Mouse (Mus musculus) lung, embryonic 15.5 days (tissue): ENCODE data around the gene Diablo. TPM values are rescaled to one million over a fixed set of nuclear protein-coding genes. Genes with fewer than 3 reads are reported as not detected.

Experiments
- ATAC-seq: fragments of 200-750 bp; cut with Nextera tagmentation; 2 replicates; pipeline ENCODE4 v1.8.0; 2017; ENCODE audit warnings: moderate number of reproducible peaks, borderline replicate concordance; ENCODE audit not compliant: low FRiP score, low TSS enrichment; ENCODE audit errors: extremely low read depth
- H3K27ac ChIP-seq: fragments of 300-500 bp; sonication (generic); 2 replicates; pipeline ENCODE4 v1.5.1; 2015; ENCODE audit warnings: moderate library complexity, mild to moderate bottlenecking, inconsistent platforms
- H3K27me3 ChIP-seq: fragments of 300-500 bp; sonication (generic); 2 replicates; pipeline ENCODE4 v1.6.1; 2015; ENCODE audit warnings: inconsistent platforms
- H3K36me3 ChIP-seq: fragments of 300-500 bp; sonication (generic); 2 replicates; pipeline ENCODE4 v1.6.1; 2015; ENCODE audit warnings: inconsistent platforms
- H3K4me1 ChIP-seq: fragments of 300-500 bp; sonication (generic); 2 replicates; pipeline ENCODE4 v1.6.1; 2015; ENCODE audit warnings: inconsistent platforms
- H3K4me2 ChIP-seq: fragments of 300-500 bp; sonication (generic); 2 replicates; pipeline ENCODE4 v1.6.1; 2015; ENCODE audit warnings: inconsistent platforms, mild to moderate bottlenecking, moderate library complexity
- H3K4me3 ChIP-seq: fragments of 300-500 bp; sonication (generic); 2 replicates; pipeline ENCODE4 v1.5.1; 2015; ENCODE audit warnings: mild to moderate bottlenecking, inconsistent platforms
- H3K9ac ChIP-seq: fragments of 300-500 bp; sonication (generic); 2 replicates; pipeline ENCODE4 v1.6.1; 2015; ENCODE audit warnings: inconsistent platforms
- H3K9me3 ChIP-seq: fragments of 300-500 bp; sonication (generic); 2 replicates; pipeline ENCODE4 v1.6.1; 2016; ENCODE audit warnings: inconsistent platforms
- WGBS: fragments of 180-500 bp; shearing (Covaris S2); methylation state at CpG from one replicate; pipeline ENCODE4 v1.1.7; 2015; 5-methylcytosine and 5-hydroxymethylcytosine counted together
- polyA plus RNA-seq: library from polyadenylated mRNA; unstranded; fragments of >200 nt; fragmentation: Nextera tagmentation; extraction: Ambion mirVana; gene quantifications from 2 replicates; pipeline ENCODE4 v1.2.1, GENCODE M21; 2015

Diablo gene
- 109 and 115 TPM in 2 replicates for polyA plus RNA-seq

- ATAC-seq = peak; percentile 97
- peak within 1 kb of the TSS; percentile 31; the same call in 1 of the 2 replicates for H3K27ac ChIP-seq
- H3K36me3 ChIP-seq = 0 out of 2 replicates have a peak, but pooled peaks cover 6% of the 10 kb centered on the region
- peak within 1 kb of the TSS; percentile 87 for H3K4me3 ChIP-seq
- WGBS = under 1% methylated on average over 82 of the region's 82 CpGs
- no peaks in the 10 kb centered on the region for H3K27me3 ChIP-seq
- peaks cover 20% of the 10 kb centered on the region for H3K4me1 ChIP-seq
- H3K9me3 ChIP-seq = no peaks in the 10 kb centered on the region
- peak within 1 kb of the TSS; percentile 83 for H3K9ac ChIP-seq
- peak within 1 kb of the TSS; percentile 82 for H3K4me2 ChIP-seq
Observed at GRCm38 (mm10) chr5:123523692-123524392, at the start of gene Diablo. Gene Diablo, minus strand, starts transcription at chr5:123524176.

GRCm38 (mm10) chr5:123573362-123573761 lies 49.4 kb upstream of the Diablo start:
- Histone ChIP-seq H3K4me1 (peaks cover 9% of the 10 kb centered on the region; the same call in 1 of the 2 replicates), H3K9ac (no peak overlapping the region), H3K27ac (no peak overlapping the region), H3K27me3 (no peaks in the 10 kb centered on the region), H3K4me3 (peak overlapping the region; percentile 71), H3K36me3 (peaks cover 13% of the 10 kb centered on the region; the same call in 1 of the 2 replicates), H3K9me3 (no peaks in the 10 kb centered on the region), H3K4me2 (peak overlapping the region; percentile 77)
- ATAC-seq = no peak
- WGBS = 61% methylated on average over 8 of the region's 8 CpGs

GRCm38 (mm10) chr5:123572357-123573186 lies 48.6 kb upstream of the Diablo start, which contains the start of gene Vps33a:
Gene Vps33a, minus strand, starts transcription at chr5:123573038.
- Histone ChIP-seq H3K27ac (peak within 1 kb of the TSS; percentile 24), H3K9me3 (no peaks in the 10 kb centered on the region), H3K9ac (peak within 1 kb of the TSS; percentile 51), H3K4me3 (peak within 1 kb of the TSS; percentile 71), H3K36me3 (peaks cover 17% of the 10 kb centered on the region), H3K27me3 (no peaks in the 10 kb centered on the region), H3K4me1 (peaks cover 9% of the 10 kb centered on the region; the same call in 1 of the 2 replicates), H3K4me2 (peak within 1 kb of the TSS; percentile 77)
- under 1% methylated on average over 54 of the region's 54 CpGs for WGBS
- peak; percentile 94 for ATAC-seq

DNA sequence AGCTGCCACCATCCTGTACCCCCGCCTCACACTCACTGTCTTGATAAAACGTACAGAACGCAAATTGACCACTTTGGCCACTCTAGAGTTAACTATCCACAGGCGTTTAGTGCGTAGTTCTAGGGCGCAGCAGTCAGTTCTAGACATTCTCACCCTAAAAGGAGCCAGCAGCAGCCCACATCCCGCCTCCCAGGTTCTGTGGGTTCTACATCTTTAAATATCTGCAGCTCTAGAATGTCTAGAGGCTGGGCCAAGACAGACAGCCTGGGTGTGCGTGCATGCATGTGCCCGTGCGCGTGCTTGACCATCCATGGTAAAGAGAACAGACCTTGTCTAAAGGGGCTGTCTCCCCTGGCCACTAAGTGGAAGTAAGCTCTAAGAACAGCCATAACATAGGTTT lies 37.2 kb upstream of the Diablo start:
- WGBS = 92% methylated on average over 11 of the region's 11 CpGs
- H3K4me1 ChIP-seq = no peaks in the 10 kb centered on the region
- peaks cover 58% of the 10 kb centered on the region for H3K36me3 ChIP-seq
- no peak for ATAC-seq
- no peaks in the 10 kb centered on the region for H3K27me3 ChIP-seq
- H3K4me2 ChIP-seq = no peak overlapping the region
- no peak overlapping the region for H3K9ac ChIP-seq
- H3K9me3 ChIP-seq = no peaks in the 10 kb centered on the region
- H3K4me3 ChIP-seq = no peak overlapping the region
- no peak overlapping the region for H3K27ac ChIP-seq

GRCm38 (mm10) chr5:123559588-123559987 lies 35.6 kb upstream of the Diablo start:
- ATAC-seq = no peak
- H3K9ac ChIP-seq = no peak overlapping the region
- H3K27me3 ChIP-seq = no peaks in the 10 kb centered on the region
- H3K27ac ChIP-seq = no peak overlapping the region
- H3K4me3 ChIP-seq = no peak overlapping the region
- no peaks in the 10 kb centered on the region for H3K4me1 ChIP-seq
- H3K9me3 ChIP-seq = no peaks in the 10 kb centered on the region
- H3K36me3 ChIP-seq = peaks cover 49% of the 10 kb centered on the region
- 87% methylated on average over 8 of the region's 8 CpGs for WGBS
- H3K4me2 ChIP-seq = no peak overlapping the region

DNA sequence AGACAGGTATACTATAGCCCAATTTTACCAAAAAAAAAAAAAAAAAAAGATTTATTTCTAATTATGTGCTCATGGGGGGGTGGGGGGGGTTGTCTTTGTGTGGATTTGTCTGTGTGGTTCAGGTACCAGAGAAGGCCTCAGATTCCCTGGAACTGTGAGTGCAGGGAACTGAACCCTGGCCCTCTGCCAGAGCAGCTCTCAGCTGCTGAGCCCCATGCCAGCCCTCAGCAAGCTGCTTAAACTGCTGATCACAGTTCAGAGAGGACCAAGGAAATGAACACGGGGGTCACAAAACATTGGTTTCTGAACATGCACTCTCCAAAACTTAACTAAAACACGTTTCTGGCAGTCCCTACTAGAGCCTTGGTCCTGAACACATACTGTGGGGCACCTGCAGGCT lies 32.5 kb upstream of the Diablo start:
- Histone ChIP-seq H3K27ac (no peak overlapping the region), H3K36me3 (peaks cover 26% of the 10 kb centered on the region), H3K4me3 (no peak overlapping the region), H3K4me1 (no peaks in the 10 kb centered on the region), H3K9ac (no peak overlapping the region), H3K4me2 (no peak overlapping the region), H3K9me3 (no peaks in the 10 kb centered on the region), H3K27me3 (no peaks in the 10 kb centered on the region)
- ATAC-seq = no peak
- WGBS = 63% methylated on average over 2 of the region's 2 CpGs

- no peak overlapping the region for H3K4me3 ChIP-seq
- no peaks in the 10 kb centered on the region for H3K27me3 ChIP-seq
- no peaks in the 10 kb centered on the region for H3K4me1 ChIP-seq
- H3K9ac ChIP-seq = no peak overlapping the region
- ATAC-seq = no peak
- H3K27ac ChIP-seq = no peak overlapping the region
- no peak overlapping the region for H3K4me2 ChIP-seq
- H3K9me3 ChIP-seq = no peaks in the 10 kb centered on the region
- H3K36me3 ChIP-seq = peaks cover 21% of the 10 kb centered on the region
- 87% methylated on average over 7 of the region's 7 CpGs for WGBS
Observed at GRCm38 (mm10) chr5:123555693-123556092, 31.7 kb upstream of the Diablo start.

DNA sequence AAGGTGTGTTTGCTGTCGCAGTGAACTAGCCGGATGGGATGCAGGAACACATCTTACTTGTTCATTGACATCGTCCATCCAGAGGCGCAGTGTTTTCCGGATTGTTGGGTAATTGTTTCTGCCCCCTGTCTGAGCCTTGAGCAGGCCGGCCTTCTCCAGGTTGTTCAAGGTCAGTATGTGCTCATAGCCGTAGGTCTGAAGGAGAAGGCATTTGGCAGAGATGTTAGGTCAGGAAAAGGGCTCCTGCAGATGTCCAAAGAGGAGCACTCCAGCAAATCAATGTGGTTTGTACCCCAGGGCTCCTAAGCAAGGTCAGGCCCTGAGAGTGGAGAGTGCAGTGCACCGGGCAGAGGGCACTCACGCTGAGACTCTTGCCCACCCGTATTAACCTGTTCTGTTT lies 9.8 kb upstream of the Diablo start:
- Histone ChIP-seq H3K4me3 (no peak overlapping the region), H3K9ac (no peak overlapping the region), H3K27me3 (no peaks in the 10 kb centered on the region), H3K4me1 (no peaks in the 10 kb centered on the region), H3K4me2 (no peak overlapping the region), H3K27ac (no peak overlapping the region), H3K36me3 (peaks cover 53% of the 10 kb centered on the region), H3K9me3 (no peaks in the 10 kb centered on the region)
- WGBS = 89% methylated on average over 10 of the region's 10 CpGs
- ATAC-seq = no peak

DNA sequence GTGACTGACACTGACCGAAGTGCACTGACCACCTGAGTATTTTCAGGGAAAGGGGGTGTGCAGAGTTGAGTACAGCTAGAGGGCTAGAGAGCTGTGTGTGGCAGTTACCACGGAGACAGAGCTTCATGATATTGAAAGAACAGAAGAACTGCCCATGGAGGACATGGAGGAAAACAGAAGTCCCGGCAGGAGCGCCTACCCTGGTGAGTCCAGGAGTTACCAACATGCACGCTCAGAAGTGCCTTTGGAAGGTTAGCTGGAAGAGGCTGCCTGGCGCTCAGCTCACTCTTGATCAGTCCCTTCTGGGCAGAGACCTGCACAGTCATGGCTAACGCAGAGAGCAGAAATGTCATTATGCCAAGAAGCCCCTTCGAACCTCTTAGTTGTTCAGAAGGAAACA lies 6.1 kb upstream of the Diablo start:
- WGBS = 87% methylated on average over 8 of the region's 8 CpGs
- no peak overlapping the region for H3K4me3 ChIP-seq
- ATAC-seq = no peak
- H3K36me3 ChIP-seq = peaks cover 47% of the 10 kb centered on the region
- H3K9me3 ChIP-seq = no peaks in the 10 kb centered on the region
- H3K4me1 ChIP-seq = no peaks in the 10 kb centered on the region
- H3K27me3 ChIP-seq = no peaks in the 10 kb centered on the region
- H3K4me2 ChIP-seq = no peak overlapping the region
- H3K9ac ChIP-seq = no peak overlapping the region
- H3K27ac ChIP-seq = no peak overlapping the region

- no peaks in the 10 kb centered on the region for H3K27me3 ChIP-seq
- H3K9me3 ChIP-seq = no peaks in the 10 kb centered on the region
- H3K36me3 ChIP-seq = peaks cover 37% of the 10 kb centered on the region
- H3K4me2 ChIP-seq = no peak overlapping the region
- no peak for ATAC-seq
- peaks cover 4% of the 10 kb centered on the region for H3K4me1 ChIP-seq
- H3K27ac ChIP-seq = no peak overlapping the region
- no peak overlapping the region for H3K9ac ChIP-seq
- H3K4me3 ChIP-seq = no peak overlapping the region
- WGBS = 66% methylated on average over 7 of the region's 7 CpGs
Observed at GRCm38 (mm10) chr5:123528641-123529040, 4.7 kb upstream of the Diablo start.

DNA sequence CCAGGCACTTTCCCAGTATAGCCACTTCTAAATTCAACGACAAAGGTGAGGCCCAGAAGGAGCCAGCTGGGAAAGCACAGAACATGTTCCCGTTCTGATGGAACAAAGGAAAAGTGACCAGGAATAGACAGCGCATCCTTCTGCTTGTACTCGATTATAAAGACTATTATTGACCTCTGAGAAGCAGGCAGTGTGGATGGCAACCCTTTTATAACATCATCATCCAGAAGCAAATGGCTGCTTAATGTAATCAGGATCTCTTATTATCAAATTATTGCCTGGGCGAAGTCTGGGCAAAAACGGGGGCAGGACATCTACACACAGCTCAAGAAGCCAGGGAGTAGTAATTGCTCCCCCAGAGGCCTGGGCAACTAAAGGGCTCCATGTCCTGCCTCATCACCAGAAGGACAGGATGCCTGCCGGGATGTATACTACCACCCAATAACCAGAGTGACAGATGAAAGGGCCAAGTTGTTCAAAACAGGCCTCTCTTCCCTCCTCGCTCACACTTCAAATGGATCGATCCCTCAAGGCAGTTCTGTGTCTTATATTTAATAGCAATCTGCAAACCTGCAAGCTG lies 2.0 kb upstream of the Diablo start:
- Histone ChIP-seq H3K9ac (no peak overlapping the region), H3K4me1 (peaks cover 20% of the 10 kb centered on the region), H3K36me3 (peaks cover 12% of the 10 kb centered on the region; the same call in 1 of the 2 replicates), H3K4me2 (no peak overlapping the region), H3K27me3 (no peaks in the 10 kb centered on the region), H3K4me3 (no peak overlapping the region), H3K9me3 (no peaks in the 10 kb centered on the region), H3K27ac (no peak overlapping the region)
- 91% methylated on average over 9 of the region's 9 CpGs for WGBS
- no peak for ATAC-seq
